25 mouse cellular contexts compared by ENCODE assay signal in genomic region chr7:63868356-63868918, GRCm38 (mm10). TPM values are rescaled to one million over a fixed set of nuclear protein-coding genes. Genes with fewer than 3 reads are reported as not detected.
"Had no signal": no experiment of that assay in that cellular context is flagged by ENCODE, and none has a peak within 500 bp of the region (broad histone marks: within the 10 kb centered on the region; RNA-seq: fewer than 3 reads in every experiment).

No protein-coding gene starts in this region.

- ATAC-seq: hindbrain, embryonic 16.5 days; inflammation-experienced regulatory T-cells, adult 6 months; intestine, embryonic 15.5 days; intestine, postnatal 0 days had no signal

- DNase-seq: gastrocnemius, adult 2 months; gastrocnemius, postnatal 10 days; gastrocnemius, postnatal 25 days; heart, adult 2 months; heart, postnatal 4 days; kidney, adult 18-20 months; kidney, adult 8-10 months; kidney, postnatal 10 days; kidney, postnatal 25 days; kidney, postnatal 4 days; liver; liver, embryonic 13.5 days had no signal

RNA-seq across cellular contexts. Expression of gene E030018B13Rik, which starts 48.2 kb away (rescaled TPM):
- total RNA-seq: gastrocnemius, postnatal 10 days; gastrocnemius, postnatal 25 days; gastrocnemius, postnatal 4 days; granulocyte monocyte progenitor cell, adult 5-6 weeks; heart, adult 2 months; heart, postnatal 25 days; heart, postnatal 4 days; layer of hippocampus, adult 2 months; layer of hippocampus, postnatal 10 days; layer of hippocampus, postnatal 25 days; left cerebral cortex, adult 2 months; left cerebral cortex, postnatal 14 days; left cerebral cortex, postnatal 36 days had no signal
